Mouse (Mus musculus) yolk sac, embryonic 10.5 days (tissue): Measurements from ENCODE around the gene Gm49721.
"Not testable (repeated sequence)": the region's sequence is repeated elsewhere in the genome, so short reads cannot be mapped to it uniquely, and the experiment has no call there.

ENCODE experiments used
- DNase-seq: peaks from one replicate; pipeline ENCODE4 v3.0.0-alpha.2; 2017; ENCODE audit warnings: low spot score

The Gm49721 gene

DNA sequence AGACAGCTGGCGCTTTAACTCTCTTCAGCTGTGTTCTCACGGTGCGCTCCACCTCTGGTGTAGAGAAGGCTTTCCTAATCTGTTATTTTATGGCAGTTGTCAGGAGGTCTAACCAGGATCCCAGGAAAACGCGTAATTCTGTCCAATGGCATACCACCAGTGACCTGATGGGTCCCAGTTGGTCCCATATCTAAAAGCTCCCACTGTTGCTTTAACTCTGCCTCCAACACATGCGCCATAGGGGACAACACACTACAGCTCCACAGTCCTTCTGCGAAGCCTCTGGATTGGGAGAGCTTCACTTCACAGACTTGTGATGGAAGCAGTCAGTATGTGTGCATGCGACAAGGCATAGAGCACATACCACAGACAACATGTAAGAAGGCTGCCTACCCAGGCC, 1.4 kb downstream of the Gm49721 start:
- not testable (repeated sequence) for DNase-seq

- not testable (repeated sequence) for DNase-seq
Observed at GRCm38 (mm10) chr17:6986118-6986517, 7.4 kb downstream of the Gm49721 start.

- DNase-seq = not testable (repeated sequence)
Observed at GRCm38 (mm10) chr17:6995504-6995903, 16.8 kb downstream of the Gm49721 start.

DNA sequence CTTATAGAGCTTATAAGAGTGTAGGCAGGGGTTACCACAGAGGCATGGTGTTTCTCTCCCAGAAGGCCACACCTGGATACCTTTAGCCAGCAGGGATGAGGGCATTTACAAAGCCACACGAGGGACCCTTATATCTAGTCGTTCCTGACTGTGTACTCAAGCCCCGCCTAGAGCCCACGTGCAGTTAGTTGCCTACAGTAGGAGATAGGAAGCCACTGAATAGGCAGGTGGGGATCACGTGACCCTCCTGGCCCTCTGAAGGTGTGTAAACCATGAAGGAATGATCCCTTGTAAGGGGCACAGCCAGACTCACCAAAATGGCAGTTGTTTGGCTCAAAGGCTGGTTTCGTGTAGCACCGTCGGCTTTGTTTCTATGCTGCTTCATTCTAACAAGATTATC, 18.1 kb downstream of the Gm49721 start:
- not testable (repeated sequence) for DNase-seq

GRCm38 (mm10) chr17:6997778-6998490, 19.2 kb downstream of the Gm49721 start:
- not testable (repeated sequence) for DNase-seq

DNA sequence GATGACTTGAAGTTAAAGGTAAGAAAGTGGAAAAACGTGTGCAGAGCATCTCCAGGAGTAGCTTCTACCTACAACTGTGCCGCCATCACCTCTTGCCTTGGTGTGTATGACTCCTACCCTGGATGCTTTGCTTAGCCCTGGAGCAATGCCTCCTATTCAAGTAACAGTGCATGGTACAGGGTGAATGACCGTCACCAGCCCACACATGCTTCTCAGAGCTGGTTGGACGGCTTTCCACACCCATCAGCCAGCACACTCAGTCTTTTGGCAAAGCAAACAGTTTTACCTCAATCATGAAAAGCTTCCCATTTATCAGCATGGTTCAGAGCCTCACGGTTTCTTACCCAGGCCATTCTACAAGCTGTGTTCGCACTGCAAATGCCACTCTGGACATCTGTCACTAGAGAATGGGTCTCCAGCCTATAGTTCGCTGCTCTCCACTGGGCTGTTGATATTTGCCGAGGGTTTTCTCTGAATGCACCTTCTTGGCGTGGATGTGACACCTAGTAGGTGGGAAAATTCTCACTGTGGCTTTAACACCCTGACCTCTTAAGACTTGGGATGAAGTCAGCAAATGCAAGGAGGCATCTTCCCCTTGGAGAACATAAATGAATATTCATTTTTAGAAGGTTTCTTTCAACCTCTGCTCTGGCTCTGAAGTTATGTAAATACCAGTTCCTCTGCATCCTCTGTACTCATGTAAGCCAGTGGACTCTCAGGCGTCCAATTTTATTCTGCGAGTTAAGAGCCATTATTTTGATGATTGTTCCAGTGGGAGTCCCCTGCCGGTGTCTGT, 23.3 kb downstream of the Gm49721 start:
- not testable (repeated sequence) for DNase-seq

DNA sequence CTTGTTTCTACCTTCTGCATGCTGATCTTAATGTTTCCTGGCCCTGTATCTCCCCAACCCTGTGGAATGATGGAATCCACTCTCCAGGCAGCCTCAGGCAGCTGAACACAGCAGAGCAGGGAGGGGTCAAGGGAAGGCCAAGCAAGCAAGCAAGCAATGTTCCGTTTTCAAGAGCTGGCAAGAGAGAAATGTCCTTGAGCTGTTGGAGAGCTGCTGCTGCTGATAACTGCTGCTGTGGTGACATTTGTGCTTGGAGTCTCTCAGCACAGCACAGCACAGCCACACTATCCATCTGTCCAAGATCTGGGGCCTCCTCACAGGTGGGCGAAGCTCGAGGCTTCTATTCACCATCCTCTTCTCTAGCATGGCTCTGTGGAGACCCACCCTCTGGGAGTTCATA, 24.7 kb downstream of the Gm49721 start:
- DNase-seq = not testable (repeated sequence)

GRCm38 (mm10) chr17:7005646-7006045, 26.9 kb downstream of the Gm49721 start:
- DNase-seq = not testable (repeated sequence)

DNA sequence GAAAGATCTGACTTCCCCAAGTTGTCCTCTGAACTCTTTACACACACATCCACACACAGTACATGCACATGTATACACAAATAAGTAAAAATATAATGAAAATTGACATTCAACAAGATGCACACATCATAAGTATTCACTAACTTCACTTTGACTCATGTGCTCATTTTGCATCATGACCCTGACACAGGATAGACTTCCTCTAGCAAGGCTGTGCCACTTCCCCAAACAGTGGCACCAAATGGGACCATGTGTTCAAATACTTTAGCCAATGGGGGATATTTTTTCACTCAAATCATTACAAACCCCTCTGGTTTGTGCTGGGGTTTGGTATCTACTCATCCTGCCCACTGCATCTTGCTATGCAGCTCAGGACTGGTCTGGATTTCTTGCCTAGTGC, 30.2 kb downstream of the Gm49721 start:
- not testable (repeated sequence) for DNase-seq

DNA sequence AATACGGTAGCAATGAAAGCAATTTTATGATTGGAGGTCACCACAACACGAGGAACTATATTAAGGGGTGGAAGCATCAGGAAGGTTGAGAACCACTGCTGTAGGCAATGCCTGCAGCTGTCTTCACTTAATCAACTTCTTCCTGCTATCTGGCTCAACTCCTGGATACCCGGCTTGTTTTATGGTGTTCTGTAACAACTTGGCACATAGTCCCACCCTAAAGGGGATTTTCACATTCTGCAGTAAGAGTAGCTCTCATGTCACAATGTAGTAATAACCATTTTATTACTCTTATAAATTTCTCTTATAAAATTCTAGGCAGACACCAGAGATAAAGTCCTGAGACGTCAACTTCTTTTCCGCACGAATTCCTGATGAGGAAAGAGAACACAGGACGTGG, 30.7 kb downstream of the Gm49721 start:
- not testable (repeated sequence) for DNase-seq

DNA sequence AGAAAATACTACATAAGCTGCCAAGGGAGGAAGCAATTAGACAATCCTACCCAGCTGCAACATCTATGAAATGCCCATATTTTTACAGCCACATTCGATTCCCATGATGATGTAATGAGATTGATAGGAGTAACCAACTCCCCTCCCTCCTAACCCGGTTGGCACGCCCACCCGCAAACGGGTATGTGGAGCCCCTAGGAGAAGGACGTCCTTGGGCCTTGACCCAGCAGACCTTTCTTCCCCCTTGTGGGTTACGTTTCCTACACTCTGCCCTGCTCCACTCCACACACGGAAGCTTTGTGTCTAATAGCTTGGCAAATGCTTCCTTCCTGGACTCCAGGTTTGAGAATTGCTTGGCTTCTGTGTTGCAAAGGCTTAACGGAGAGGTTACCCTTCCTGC, 31.2 kb downstream of the Gm49721 start:
- DNase-seq = not testable (repeated sequence)

GRCm38 (mm10) chr17:7014190-7014589, 35.5 kb downstream of the Gm49721 start:
- DNase-seq = not testable (repeated sequence)

DNA sequence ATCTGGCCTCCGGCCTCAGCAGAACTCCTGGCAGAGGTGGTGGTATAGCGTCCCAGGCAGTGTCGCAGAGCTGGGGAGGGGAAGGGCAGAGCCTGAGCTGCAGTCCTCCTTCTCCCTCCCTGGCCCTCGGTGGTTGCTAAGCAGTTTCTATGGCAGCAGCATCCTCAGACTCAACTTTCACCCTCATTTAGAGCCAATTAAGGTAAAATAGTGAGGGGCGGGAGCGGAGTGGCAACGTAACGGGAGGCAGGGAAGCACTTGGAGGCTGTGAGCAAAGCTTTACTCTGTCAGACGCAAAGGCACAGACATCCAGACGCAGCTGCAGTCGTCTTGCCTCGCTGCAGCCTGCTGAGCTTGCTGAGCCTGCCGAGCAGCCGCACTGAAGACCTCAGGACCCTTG, 46.6 kb downstream of the Gm49721 start, which contains the start of gene Gm1604a:
Gene Gm1604a, plus strand, starts transcription at position 312 of the 400 bp plus-strand sequence.
- DNase-seq = not testable (repeated sequence)

DNA sequence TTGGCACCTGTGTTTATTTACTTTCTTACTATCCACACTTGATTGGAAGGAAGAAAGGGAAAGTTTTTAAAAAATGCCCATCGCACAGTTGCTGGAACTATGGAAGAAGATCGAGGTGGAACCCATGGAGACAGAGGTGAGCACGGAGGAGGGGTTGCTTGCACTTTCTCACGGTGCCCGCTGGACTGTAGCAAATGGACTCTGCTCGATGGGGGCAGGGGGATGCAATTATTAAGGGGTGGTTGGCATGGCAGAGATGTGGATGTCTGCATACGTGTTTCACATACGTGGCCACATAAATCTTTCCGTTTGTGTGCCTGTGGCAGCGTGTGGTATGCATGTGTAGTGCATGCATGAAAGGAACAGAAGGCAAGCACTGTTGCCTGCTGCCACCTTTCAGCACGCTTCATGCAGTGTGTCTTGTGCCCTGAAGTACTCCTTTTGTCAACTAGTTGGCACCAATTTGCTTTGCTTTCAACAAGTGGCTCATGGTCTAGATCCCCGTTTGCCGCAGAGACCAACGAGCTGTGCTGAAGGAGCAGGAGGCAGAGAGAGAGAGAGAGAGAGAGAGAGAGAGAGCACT, 47.2 kb downstream of the Gm49721 start:
- DNase-seq = not testable (repeated sequence)

DNA sequence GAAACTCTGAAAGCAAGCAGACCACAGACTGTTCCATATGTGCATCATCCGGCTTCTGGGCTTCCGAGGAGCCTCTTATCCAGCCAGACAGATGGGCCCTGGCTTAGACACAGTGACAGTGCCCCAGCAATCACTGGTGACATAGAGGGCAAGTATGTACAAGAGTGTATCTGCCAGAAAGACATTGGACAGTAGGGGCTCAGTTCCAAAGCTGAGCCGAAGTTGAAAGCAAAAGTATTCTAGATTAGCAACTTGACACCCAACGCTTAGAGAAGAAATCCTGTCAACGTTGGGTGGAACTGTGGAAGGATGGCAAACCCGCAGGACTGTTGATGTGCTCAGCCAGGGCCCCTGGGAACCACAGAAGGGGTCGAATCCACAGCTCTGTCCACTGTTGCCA, 51.5 kb downstream of the Gm49721 start:
- DNase-seq = not testable (repeated sequence)

- DNase-seq = not testable (repeated sequence)
Observed at GRCm38 (mm10) chr17:7030622-7031174, 52.0 kb downstream of the Gm49721 start.

DNA sequence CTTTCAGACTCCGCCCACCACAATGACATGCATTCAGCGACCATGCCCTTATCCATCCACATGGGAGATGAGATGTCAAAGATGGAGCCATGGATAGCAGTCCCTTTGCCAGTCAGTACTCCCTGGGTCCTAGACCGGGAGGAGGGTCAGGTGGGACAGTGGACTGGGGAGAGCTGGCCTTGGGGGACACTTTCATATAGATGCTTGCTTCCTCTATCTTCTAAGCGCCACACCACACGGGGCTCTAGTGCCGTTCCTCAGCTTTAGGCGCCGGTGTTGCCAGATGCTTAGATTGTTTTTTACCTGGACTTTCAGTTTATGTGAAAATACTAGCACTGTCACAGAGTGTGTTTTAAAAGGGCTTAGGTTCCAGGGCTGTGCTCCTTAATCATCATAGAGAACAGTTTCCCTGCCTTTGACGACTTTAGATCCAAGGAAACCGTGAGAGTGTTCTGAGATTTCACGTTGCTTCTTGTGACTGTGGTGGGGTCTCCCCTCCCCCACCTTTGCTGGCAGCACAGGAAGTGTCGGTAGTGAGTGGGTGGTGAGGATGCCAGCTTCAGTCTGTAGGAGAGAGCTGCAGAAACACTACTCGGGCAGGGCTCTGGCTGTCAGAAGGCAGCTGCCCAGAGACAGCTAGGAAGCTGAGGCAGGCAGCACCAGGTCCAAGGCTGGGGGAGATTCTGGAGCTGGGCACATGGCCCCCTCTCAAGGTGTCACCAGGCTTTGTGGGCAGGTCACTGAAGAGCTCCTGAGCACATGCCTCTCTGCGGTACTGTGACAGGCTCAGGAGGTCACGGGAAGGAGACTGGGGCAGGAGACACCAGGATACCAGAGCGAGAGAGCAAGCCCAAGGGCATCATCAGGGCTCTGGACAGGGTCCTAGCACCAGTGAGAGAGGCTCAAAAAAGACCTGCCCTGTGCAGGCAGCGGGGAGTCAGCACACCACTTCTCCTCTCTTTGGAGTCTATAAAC, 54.8 kb downstream of the Gm49721 start:
- DNase-seq = not testable (repeated sequence)

GRCm38 (mm10) chr17:7068997-7069539, 90.4 kb downstream of the Gm49721 start:
- not testable (repeated sequence) for DNase-seq

DNA sequence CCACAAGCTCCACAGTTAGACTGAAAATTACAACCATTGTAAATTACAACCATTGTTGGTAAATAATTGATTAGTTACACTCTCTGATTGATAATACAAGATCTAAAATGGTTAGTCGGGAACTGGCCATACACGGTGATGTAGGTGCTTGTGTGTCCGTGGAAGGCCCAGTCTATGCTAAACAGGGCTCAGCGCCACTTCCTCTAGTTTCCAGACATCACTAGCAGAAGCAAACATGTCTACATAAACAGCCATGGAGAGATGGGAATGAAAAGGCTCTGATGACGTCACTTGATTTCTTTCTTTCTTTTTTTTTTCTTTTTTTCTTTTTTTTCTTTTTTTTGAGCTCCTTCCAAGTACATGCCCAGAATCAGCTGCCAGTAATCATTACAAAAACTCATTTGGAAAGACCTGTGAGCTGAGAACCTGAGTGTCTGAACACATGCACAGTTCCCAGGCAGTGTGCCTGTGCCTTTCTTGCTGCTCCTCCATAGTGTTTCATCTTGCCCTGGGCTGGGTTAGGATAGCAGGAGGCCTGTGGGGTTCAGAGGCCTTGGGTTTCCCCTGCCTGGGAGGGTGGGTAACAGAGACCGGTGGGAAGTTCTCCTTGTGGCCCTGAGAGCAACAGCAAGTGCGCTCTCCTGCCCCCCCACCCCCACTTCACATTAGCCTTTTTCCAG, 91.0 kb downstream of the Gm49721 start:
- DNase-seq = not testable (repeated sequence)

DNA sequence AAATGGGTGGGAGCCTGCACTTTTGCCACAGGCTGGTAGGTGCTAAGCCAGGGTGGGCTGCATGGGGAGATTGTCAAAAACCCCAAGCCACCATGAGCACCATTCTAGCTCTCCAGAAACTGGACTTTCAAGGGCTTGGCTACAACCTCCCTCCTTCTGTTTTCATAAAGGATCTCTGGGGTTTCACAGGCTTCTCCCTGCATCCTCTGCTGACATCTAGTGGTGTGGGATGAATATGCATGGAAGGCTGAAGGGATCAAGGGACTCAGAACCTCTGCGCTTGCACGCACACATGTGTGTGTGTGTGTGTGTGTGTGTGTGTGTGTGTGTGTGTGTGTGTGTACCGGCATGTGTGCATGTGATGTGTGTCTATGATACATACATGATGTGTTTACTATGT, 95.8 kb downstream of the Gm49721 start:
- DNase-seq = not testable (repeated sequence)
